Mouse (Mus musculus) lung, adult 2 months (tissue): Measurements from ENCODE around the gene Gm43552.

ENCODE experiments used
- CTCF ChIP-seq: fragments of 200-500 bp; IDR thresholded peaks from 2 replicates; pipeline ENCODE4 v1.5.1; 2011; ENCODE audit warnings: mild to moderate bottlenecking, low read length, control low read depth; ENCODE audit not compliant: insufficient read depth
- POLR2A ChIP-seq: fragments of 200-500 bp; IDR thresholded peaks from 2 replicates; pipeline ENCODE4 v1.6.1; 2011; ENCODE audit warnings: low read depth, mild to moderate bottlenecking, control low read depth, low read length, borderline replicate concordance; ENCODE audit errors: extremely low read depth

- TF ChIP-seq POLR2A (no peak), CTCF (no peak)
Observed at GRCm38 (mm10) chr5:65424215-65424614, 68.4 kb downstream of the Gm43552 start.
